Mouse (Mus musculus) cerebellum, adult 9-10 months (tissue): ENCODE measurements around the gene Shisal1.

ENCODE experiments used
- DNase-seq: peaks from one replicate; pipeline ENCODE4 v3.0.0; 2022

The Shisal1 gene

GRCm38 (mm10) chr15:84423781-84424180, 23.1 kb downstream of the Shisal1 start:
- no peak for DNase-seq

- no peak for DNase-seq
These were observed 28.7 kb downstream of the Shisal1 start for GRCm38 (mm10) chr15:84418266-84418610.

- no peak for DNase-seq
These were observed 29.2 kb downstream of the Shisal1 start for GRCm38 (mm10) chr15:84417592-84418265.

GRCm38 (mm10) chr15:84417017-84417416, 29.9 kb downstream of the Shisal1 start:
- DNase-seq: no peak

GRCm38 (mm10) chr15:84414040-84414848, 32.7 kb downstream of the Shisal1 start:
- DNase-seq: peak; percentile 4

- DNase-seq: peak; percentile 10
These were observed 34.5 kb downstream of the Shisal1 start for GRCm38 (mm10) chr15:84412409-84412808.

GRCm38 (mm10) chr15:84410052-84410451, 36.8 kb downstream of the Shisal1 start:
- no peak for DNase-seq

GRCm38 (mm10) chr15:84408576-84408975, 38.3 kb downstream of the Shisal1 start:
- no peak for DNase-seq

GRCm38 (mm10) chr15:84405759-84406158, 41.1 kb downstream of the Shisal1 start:
- no peak for DNase-seq

GRCm38 (mm10) chr15:84403454-84404113, 43.3 kb downstream of the Shisal1 start:
- DNase-seq: no peak

GRCm38 (mm10) chr15:84398617-84399016, 48.3 kb downstream of the Shisal1 start:
- DNase-seq: no peak

GRCm38 (mm10) chr15:84397663-84398169, 49.2 kb downstream of the Shisal1 start:
- no peak for DNase-seq

GRCm38 (mm10) chr15:84395341-84396067, 51.4 kb downstream of the Shisal1 start:
- no peak for DNase-seq

- DNase-seq: no peak
These were observed 53.6 kb downstream of the Shisal1 start for GRCm38 (mm10) chr15:84393341-84393740.

- DNase-seq: no peak
These were observed 54.1 kb downstream of the Shisal1 start for GRCm38 (mm10) chr15:84392840-84393239.

- no peak for DNase-seq
These were observed 54.8 kb downstream of the Shisal1 start for GRCm38 (mm10) chr15:84392131-84392530.

GRCm38 (mm10) chr15:84388698-84389131, 58.2 kb downstream of the Shisal1 start:
- no peak for DNase-seq

- no peak for DNase-seq
These were observed 60.8 kb downstream of the Shisal1 start for GRCm38 (mm10) chr15:84385995-84386565.

- no peak for DNase-seq
These were observed 62.8 kb downstream of the Shisal1 start for GRCm38 (mm10) chr15:84384066-84384465.

GRCm38 (mm10) chr15:84380181-84380580, 66.7 kb downstream of the Shisal1 start:
- no peak for DNase-seq

GRCm38 (mm10) chr15:84378734-84379133, 68.2 kb downstream of the Shisal1 start:
- no peak for DNase-seq

- DNase-seq: no peak
These were observed 74.1 kb downstream of the Shisal1 start for GRCm38 (mm10) chr15:84372801-84373200.
